Mouse (Mus musculus): ENCODE data around the gene Wwc1. TPM values are rescaled to one million over a fixed set of nuclear protein-coding genes. Genes with fewer than 3 reads are reported as not detected.

Gene Wwc1
- polyA plus RNA-seq, 1 experiment from 2014 or later: 10.3 TPM

GRCm38 (mm10) chr11:35948457-35948881 lies 31.9 kb downstream of the Wwc1 start:
- DNase-seq (peak; percentile 35), ATAC-seq (ENCODE audit: low FRiP score, low TSS enrichment) (no peak)
- no peak overlapping the region for H3K4me3 ChIP-seq (replicated peaks; ENCODE audit: low read depth, low read length)
- H3K9ac ChIP-seq (replicated peaks; ENCODE audit: low read length): no peak overlapping the region
- no peaks in the 10 kb centered on the region for H3K27me3 ChIP-seq (ENCODE audit: control insufficient read depth, insufficient read depth, low read length)
- H3K9me3 ChIP-seq (ENCODE audit: control insufficient read depth, low read length): no peaks in the 10 kb centered on the region
- no peak overlapping the region for H3K4me2 ChIP-seq (ENCODE audit: low read length)
- WGBS: 14% methylated on average over 6 of the region's 6 CpGs
- no peaks in the 10 kb centered on the region for H3K36me3 ChIP-seq (ENCODE audit: control insufficient read depth, insufficient read depth, low read length)
- H3K4me1 ChIP-seq (ENCODE audit: control insufficient read depth, insufficient read depth, low read length): peaks cover 9% of the 10 kb centered on the region; the same call in 1 of the 2 replicates
- H3K27ac ChIP-seq (replicated peaks; ENCODE audit: low read depth, low read length): no peak overlapping the region

- Histone ChIP-seq H3K4me2 (ENCODE audit: low read length) (no peak overlapping the region), H3K27me3 (ENCODE audit: control insufficient read depth, insufficient read depth, low read length) (no peaks in the 10 kb centered on the region), H3K9me3 (ENCODE audit: control insufficient read depth, low read length) (no peaks in the 10 kb centered on the region), H3K4me1 (ENCODE audit: control insufficient read depth, insufficient read depth, low read length) (peaks cover 9% of the 10 kb centered on the region; the same call in 1 of the 2 replicates), H3K27ac (replicated peaks; ENCODE audit: low read depth, low read length) (no peak overlapping the region), H3K36me3 (ENCODE audit: control insufficient read depth, insufficient read depth, low read length) (no peaks in the 10 kb centered on the region), H3K9ac (replicated peaks; ENCODE audit: low read length) (no peak overlapping the region), H3K4me3 (replicated peaks; ENCODE audit: low read depth, low read length) (no peak overlapping the region)
- ATAC-seq (ENCODE audit: low FRiP score, low TSS enrichment) (no peak), DNase-seq (no peak)
- WGBS: 81% methylated on average over 9 of the region's 9 CpGs
These were observed 32.4 kb downstream of the Wwc1 start for GRCm38 (mm10) chr11:35947944-35948343.

GRCm38 (mm10) chr11:35945187-35945586 lies 35.1 kb downstream of the Wwc1 start:
- Histone ChIP-seq H3K27me3 (ENCODE audit: control insufficient read depth, insufficient read depth, low read length) (no peaks in the 10 kb centered on the region), H3K4me1 (ENCODE audit: control insufficient read depth, insufficient read depth, low read length) (peaks cover 20% of the 10 kb centered on the region), H3K4me2 (ENCODE audit: low read length) (no peak overlapping the region), H3K4me3 (replicated peaks; ENCODE audit: low read depth, low read length) (no peak overlapping the region), H3K9ac (replicated peaks; ENCODE audit: low read length) (no peak overlapping the region), H3K27ac (replicated peaks; ENCODE audit: low read depth, low read length) (no peak overlapping the region), H3K9me3 (ENCODE audit: control insufficient read depth, low read length) (no peaks in the 10 kb centered on the region), H3K36me3 (ENCODE audit: control insufficient read depth, insufficient read depth, low read length) (no peaks in the 10 kb centered on the region)
- 85% methylated on average over 6 of the region's 6 CpGs for WGBS
- DNase-seq (no peak), ATAC-seq (ENCODE audit: low FRiP score, low TSS enrichment) (no peak)

- WGBS: 89% methylated on average over 3 of the region's 3 CpGs
- no peak overlapping the region for H3K4me3 ChIP-seq (replicated peaks; ENCODE audit: low read depth, low read length)
- no peaks in the 10 kb centered on the region for H3K9me3 ChIP-seq (ENCODE audit: control insufficient read depth, low read length)
- no peak for ATAC-seq (ENCODE audit: low FRiP score, low TSS enrichment)
- H3K27ac ChIP-seq (replicated peaks; ENCODE audit: low read depth, low read length): peak overlapping the region; percentile 71; the same call in 1 of the 2 replicates
- no peaks in the 10 kb centered on the region for H3K36me3 ChIP-seq (ENCODE audit: control insufficient read depth, insufficient read depth, low read length)
- no peaks in the 10 kb centered on the region for H3K27me3 ChIP-seq (ENCODE audit: control insufficient read depth, insufficient read depth, low read length)
- no peak for DNase-seq
- no peak overlapping the region for H3K9ac ChIP-seq (replicated peaks; ENCODE audit: low read length)
- peaks cover 18% of the 10 kb centered on the region for H3K4me1 ChIP-seq (ENCODE audit: control insufficient read depth, insufficient read depth, low read length)
- no peak overlapping the region for H3K4me2 ChIP-seq (ENCODE audit: low read length)
These were observed 38.7 kb downstream of the Wwc1 start for GRCm38 (mm10) chr11:35941641-35942040.

- no peak overlapping the region for H3K9ac ChIP-seq (replicated peaks; ENCODE audit: low read length)
- H3K4me1 ChIP-seq (ENCODE audit: control insufficient read depth, insufficient read depth, low read length): peaks cover 18% of the 10 kb centered on the region
- DNase-seq (peak; percentile 77), ATAC-seq (ENCODE audit: low FRiP score, low TSS enrichment) (0 out of 2 replicates have a peak, but pooled peaks have one; percentile 40)
- no peak overlapping the region for H3K4me3 ChIP-seq (replicated peaks; ENCODE audit: low read depth, low read length)
- 22% methylated on average over 5 of the region's 5 CpGs for WGBS
- no peaks in the 10 kb centered on the region for H3K9me3 ChIP-seq (ENCODE audit: control insufficient read depth, low read length)
- no peaks in the 10 kb centered on the region for H3K36me3 ChIP-seq (ENCODE audit: control insufficient read depth, insufficient read depth, low read length)
- no peak overlapping the region for H3K4me2 ChIP-seq (ENCODE audit: low read length)
- peak overlapping the region; percentile 71 for H3K27ac ChIP-seq (replicated peaks; ENCODE audit: low read depth, low read length)
- H3K27me3 ChIP-seq (ENCODE audit: control insufficient read depth, insufficient read depth, low read length): no peaks in the 10 kb centered on the region
These were observed 39.3 kb downstream of the Wwc1 start for GRCm38 (mm10) chr11:35941064-35941463.

GRCm38 (mm10) chr11:35938790-35939385 lies 41.4 kb downstream of the Wwc1 start:
- no peak overlapping the region for H3K4me2 ChIP-seq (ENCODE audit: low read length)

GRCm38 (mm10) chr11:35935645-35936044 lies 44.7 kb downstream of the Wwc1 start:
- 41% methylated on average over 3 of the region's 3 CpGs for WGBS

More at GRCm38 (mm10) chr11:35938790-35939385, 41.4 kb downstream of the Wwc1 start:
- no peak for ATAC-seq (ENCODE audit: low FRiP score, low TSS enrichment)
- Histone ChIP-seq H3K27ac (replicated peaks; ENCODE audit: low read depth, low read length) (no peak overlapping the region), H3K27me3 (ENCODE audit: control insufficient read depth, insufficient read depth, low read length) (no peaks in the 10 kb centered on the region), H3K4me3 (replicated peaks; ENCODE audit: low read depth, low read length) (no peak overlapping the region), H3K36me3 (ENCODE audit: control insufficient read depth, insufficient read depth, low read length) (no peaks in the 10 kb centered on the region), H3K9ac (replicated peaks; ENCODE audit: low read length) (no peak overlapping the region), H3K4me1 (ENCODE audit: control insufficient read depth, insufficient read depth, low read length) (peaks cover 22% of the 10 kb centered on the region), H3K9me3 (ENCODE audit: control insufficient read depth, low read length) (no peaks in the 10 kb centered on the region)
- 29% methylated on average over 6 of the region's 6 CpGs for WGBS
- DNase-seq: no peak

GRCm38 (mm10) chr11:35935133-35935532 lies 45.2 kb downstream of the Wwc1 start:
- Histone ChIP-seq H3K36me3 (ENCODE audit: control insufficient read depth, insufficient read depth, low read length) (no peaks in the 10 kb centered on the region), H3K9me3 (ENCODE audit: control insufficient read depth, low read length) (no peaks in the 10 kb centered on the region), H3K4me3 (replicated peaks; ENCODE audit: low read depth, low read length) (no peak overlapping the region), H3K27me3 (ENCODE audit: control insufficient read depth, insufficient read depth, low read length) (no peaks in the 10 kb centered on the region), H3K9ac (replicated peaks; ENCODE audit: low read length) (no peak overlapping the region), H3K27ac (replicated peaks; ENCODE audit: low read depth, low read length) (no peak overlapping the region), H3K4me1 (ENCODE audit: control insufficient read depth, insufficient read depth, low read length) (peaks cover 19% of the 10 kb centered on the region), H3K4me2 (ENCODE audit: low read length) (no peak overlapping the region)
- no peak for DNase-seq
- WGBS: 89% methylated on average over 1 of the region's 1 CpGs
- no peak for ATAC-seq (ENCODE audit: low FRiP score, low TSS enrichment)

More at GRCm38 (mm10) chr11:35935645-35936044, 44.7 kb downstream of the Wwc1 start:
- H3K27ac ChIP-seq (replicated peaks; ENCODE audit: low read depth, low read length): no peak overlapping the region
- H3K9ac ChIP-seq (replicated peaks; ENCODE audit: low read length): no peak overlapping the region
- no peak for DNase-seq
- no peak for ATAC-seq (ENCODE audit: low FRiP score, low TSS enrichment)
- H3K9me3 ChIP-seq (ENCODE audit: control insufficient read depth, low read length): no peaks in the 10 kb centered on the region
- no peak overlapping the region for H3K4me3 ChIP-seq (replicated peaks; ENCODE audit: low read depth, low read length)
- H3K4me1 ChIP-seq (ENCODE audit: control insufficient read depth, insufficient read depth, low read length): peaks cover 24% of the 10 kb centered on the region
- no peaks in the 10 kb centered on the region for H3K36me3 ChIP-seq (ENCODE audit: control insufficient read depth, insufficient read depth, low read length)
- H3K4me2 ChIP-seq (ENCODE audit: low read length): no peak overlapping the region
- no peaks in the 10 kb centered on the region for H3K27me3 ChIP-seq (ENCODE audit: control insufficient read depth, insufficient read depth, low read length)
